Mouse (Mus musculus) v-Abl transformed pro-B cells (cell line): ENCODE results near the gene Gm11042.

Experiments
- in situ Hi-C, 2 experiments: fragments of 400-800 bp; cut with MboI; formaldehyde crosslinking; loops; one replicate each; pipeline ENCODE4 v1.15.1; 2025; ENCODE audit not compliant: unreplicated experiment in 2 of 2

Gene Gm11042

GRCm38 (mm10) chr12:74293624-74294023 is 22.6 kb downstream of the Gm11042 start:
- in situ Hi-C loops: loop anchor here (10.0 to 25.0 kb wide), 5 partner anchors 269 to 1281 kb away; partner anchors contain the start of gene Tmem30b (in 1 of the 2)

DNA sequence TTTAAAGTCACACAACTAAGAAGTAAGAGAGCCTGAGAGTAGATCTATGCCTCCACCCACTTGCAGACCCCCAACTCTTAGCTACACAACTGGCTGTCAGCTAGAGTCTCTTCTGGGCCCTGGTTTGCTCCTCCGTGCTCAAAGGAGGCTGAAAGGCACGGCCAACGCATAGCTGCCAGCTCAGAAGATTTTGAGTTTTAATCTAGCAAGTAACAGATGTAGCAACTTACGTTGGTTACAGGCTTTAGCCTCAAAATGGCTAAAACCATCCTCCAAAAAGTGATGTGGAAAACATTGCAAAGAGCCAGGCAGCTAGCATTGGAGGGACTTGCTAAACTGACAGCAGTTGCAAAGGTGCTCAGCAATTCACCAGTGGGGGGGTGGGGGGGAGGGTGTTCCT is 25.2 kb downstream of the Gm11042 start:
- in situ Hi-C loops: loop anchor here (10.0 to 25.0 kb wide), 5 partner anchors 266 to 1279 kb away; partner anchors contain the start of gene Tmem30b (in 1 of the 2)

GRCm38 (mm10) chr12:74284685-74285054 is 31.5 kb downstream of the Gm11042 start:
- in situ Hi-C loops: loop anchor here (25.0 kb wide), 2 partner anchors 747 to 1272 kb away; partner anchors contain the start of gene Tmem30b (in 1 of the 2)

DNA sequence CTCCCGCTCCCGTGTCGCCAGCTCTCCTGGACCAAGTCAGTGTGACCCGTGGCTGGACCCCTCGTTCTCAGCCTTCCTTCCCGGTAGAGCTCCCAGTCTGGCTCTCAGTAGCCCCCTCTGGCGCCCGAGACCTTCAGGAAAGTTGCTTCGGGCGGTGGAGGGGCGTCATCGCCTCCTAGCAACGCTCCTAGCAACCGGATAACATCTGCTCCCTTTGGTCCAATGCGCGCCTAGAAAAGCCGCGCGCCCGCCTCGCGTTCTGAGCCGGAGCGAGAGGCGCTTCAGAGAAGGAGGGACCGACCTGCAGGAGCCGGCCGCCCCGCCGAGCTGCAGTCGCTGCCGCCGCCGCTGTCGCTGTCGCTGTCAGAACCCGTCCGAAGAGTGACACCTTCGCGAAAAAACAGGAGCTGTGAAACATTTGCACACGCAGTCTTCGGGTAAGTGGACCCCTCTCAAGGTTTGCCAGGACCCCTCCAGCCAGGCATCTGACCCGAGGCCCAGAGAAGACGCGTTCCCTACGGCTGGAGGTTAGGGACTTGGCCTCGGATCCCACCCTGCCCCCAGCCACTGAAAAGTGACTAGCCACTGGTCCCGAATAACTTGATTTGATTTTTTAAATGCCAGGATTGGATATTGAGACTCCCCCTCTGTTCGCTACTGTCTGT is 32.0 kb downstream of the Gm11042 start:
- in situ Hi-C loops: loop anchor here (25.0 kb wide), 2 partner anchors 747 to 1272 kb away; partner anchors contain the start of gene Tmem30b (in 1 of the 2)

GRCm38 (mm10) chr12:74282846-74283245 is 33.3 kb downstream of the Gm11042 start:
- in situ Hi-C loops: loop anchor here (25.0 kb wide), 2 partner anchors 746 to 1271 kb away; partner anchors contain the start of gene Tmem30b (in 1 of the 2)

DNA sequence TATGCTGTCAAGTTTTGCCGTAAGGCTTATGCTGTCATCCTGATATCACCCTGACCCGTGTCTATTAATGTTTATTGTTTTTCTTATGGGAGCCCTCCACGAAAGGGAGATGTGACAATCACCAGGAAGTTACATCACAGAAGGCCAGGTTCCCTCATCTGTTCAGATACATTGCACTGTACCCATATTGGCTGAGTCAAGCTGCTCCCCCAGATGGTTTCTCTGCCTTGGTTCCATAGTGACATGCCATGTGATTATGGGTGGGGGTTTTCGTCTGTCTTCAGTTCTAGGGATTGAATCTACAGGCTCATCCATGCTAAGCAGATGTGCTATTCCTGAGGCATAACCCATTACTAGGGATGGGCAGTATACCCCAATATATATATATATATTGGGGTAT is 34.8 kb downstream of the Gm11042 start:
- in situ Hi-C loops: loop anchor here (25.0 kb wide), 2 partner anchors 744 to 1269 kb away; partner anchors contain the start of gene Tmem30b (in 1 of the 2)

DNA sequence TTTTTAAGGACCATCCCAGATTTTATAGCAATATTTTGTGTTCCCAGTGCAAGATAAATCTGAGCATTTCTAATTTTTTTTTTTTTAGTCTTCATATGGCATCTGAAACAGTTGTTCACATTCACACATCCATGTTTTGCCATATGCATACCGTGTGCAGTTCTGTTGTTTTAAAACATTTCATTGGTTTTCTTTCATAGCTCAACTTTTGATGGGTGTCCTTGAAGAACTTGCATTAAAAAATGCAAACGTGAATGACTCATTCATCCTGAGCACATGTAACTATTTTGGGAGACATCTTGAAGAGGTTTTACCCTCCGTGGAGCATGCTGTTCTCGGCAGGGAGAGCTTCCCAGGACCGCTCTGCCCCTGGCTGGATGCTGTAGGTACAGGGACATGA is 38.9 kb downstream of the Gm11042 start:
- in situ Hi-C loops: loop anchor here (25.0 kb wide), 2 partner anchors 740 to 1265 kb away; partner anchors contain the start of gene Tmem30b (in 1 of the 2)

GRCm38 (mm10) chr12:74272545-74272944 is 43.6 kb downstream of the Gm11042 start:
- in situ Hi-C loops: no loop called here

GRCm38 (mm10) chr12:74268644-74269285 is 47.4 kb downstream of the Gm11042 start:
- in situ Hi-C loops: no loop called here

- in situ Hi-C loops: no loop called here
Measured at GRCm38 (mm10) chr12:74267049-74267448, 49.1 kb downstream of the Gm11042 start.
